Mouse (Mus musculus) liver, embryonic 14.5 days (tissue): ENCODE measurements around the gene Rtn3.

Experiments used
- CTCF ChIP-seq: IDR thresholded peaks from 2 replicates; pipeline ENCODE4 v1.5.1; 2016; ENCODE audit warnings: antibody characterized with exemption, low read depth, control low read depth
- EP300 ChIP-seq: IDR thresholded peaks from 2 replicates; pipeline ENCODE4 v1.6.1; 2016; ENCODE audit warnings: antibody characterized with exemption, low read depth

- TF ChIP-seq EP300 (no peak), CTCF (no peak)
Measured at GRCm38 (mm10) chr19:7415916-7416833, 66.9 kb downstream of the Rtn3 start.
